Mouse (Mus musculus): ENCODE data around the gene Dop1b.

DNA sequence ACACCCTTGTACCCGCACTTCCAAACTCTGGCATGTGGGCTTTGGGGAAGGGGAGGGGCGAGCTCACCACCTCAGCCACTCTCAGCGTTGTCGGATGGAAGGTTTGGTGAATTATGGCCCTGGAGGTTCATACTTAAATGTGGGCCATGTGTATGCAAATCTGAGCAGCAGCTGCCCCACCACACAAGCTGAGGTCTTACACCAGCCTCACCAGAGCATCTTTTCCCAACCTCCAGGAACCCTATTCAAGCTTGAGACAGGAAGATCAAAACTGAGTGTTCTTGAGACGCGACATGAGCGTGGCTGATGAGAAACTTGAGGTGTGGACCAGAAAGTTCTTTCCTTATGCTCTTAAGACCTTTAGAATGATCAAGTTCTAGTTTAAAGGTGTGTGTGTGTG, 27.3 kb upstream of the Dop1b start:
- TF ChIP-seq POLR2A (IDR thresholded peaks at IDR 0.05; ENCODE audit: control insufficient read depth, low read depth, low read length): no peak
- TF ChIP-seq CTCF (IDR thresholded peaks at IDR 0.05; ENCODE audit: control insufficient read depth, insufficient read depth, insufficient replicate concordance, low read depth, low read length): no peak

All from testis, adult 2 months (tissue).